Mouse (Mus musculus): Measurements from ENCODE around the gene Defb42.

Gene Defb42

GRCm38 (mm10) chr14:63046691-63047090 lies at the start of gene Defb42:
Gene Defb42, plus strand, starts transcription at chr14:63046991.
- no peak for DNase-seq (ENCODE audit: low spot score)

GRCm38 (mm10) chr14:62997777-62998176 lies 49.0 kb upstream of the Defb42 start, which contains the start of gene Defb47:
Gene Defb47, plus strand, starts transcription at chr14:62998077.
- no peak for DNase-seq (ENCODE audit: low spot score)

- no peak for DNase-seq (ENCODE audit: low spot score)
Observed at GRCm38 (mm10) chr14:62998977-62999376, 47.8 kb upstream of the Defb42 start.

- DNase-seq (ENCODE audit: low spot score), result no peak
Observed at GRCm38 (mm10) chr14:63002588-63002987, 44.2 kb upstream of the Defb42 start.

- DNase-seq (ENCODE audit: low spot score), result no peak
Observed at GRCm38 (mm10) chr14:63011471-63011870, 35.3 kb upstream of the Defb42 start, which contains the start of gene Defb43. Gene Defb43, plus strand, starts transcription at chr14:63011771.

GRCm38 (mm10) chr14:63013082-63013481 lies 33.7 kb upstream of the Defb42 start:
- no peak for DNase-seq (ENCODE audit: low spot score)

GRCm38 (mm10) chr14:63014667-63015066 lies 32.1 kb upstream of the Defb42 start:
- DNase-seq (ENCODE audit: low spot score), result no peak

GRCm38 (mm10) chr14:63020524-63021156 lies 26.2 kb upstream of the Defb42 start:
- no peak for DNase-seq (ENCODE audit: low spot score)

GRCm38 (mm10) chr14:63049910-63050370 lies 3.1 kb downstream of the Defb42 start, which contains the start of gene Defb30:
Gene Defb30, minus strand, starts transcription at chr14:63049960.
- no peak for DNase-seq (ENCODE audit: low spot score)

- no peak for DNase-seq (ENCODE audit: low spot score)
Observed at GRCm38 (mm10) chr14:63050769-63051168, 4.0 kb downstream of the Defb42 start.

GRCm38 (mm10) chr14:63054729-63055128 lies 7.9 kb downstream of the Defb42 start:
- DNase-seq (ENCODE audit: low spot score), result peak; percentile 83

GRCm38 (mm10) chr14:63060361-63060760 lies 13.6 kb downstream of the Defb42 start:
- no peak for DNase-seq (ENCODE audit: low spot score)

GRCm38 (mm10) chr14:63062184-63062583 lies 15.4 kb downstream of the Defb42 start:
- DNase-seq (ENCODE audit: low spot score), result no peak

GRCm38 (mm10) chr14:63065391-63065790 lies 18.6 kb downstream of the Defb42 start:
- no peak for DNase-seq (ENCODE audit: low spot score)

- DNase-seq (ENCODE audit: low spot score), result peak; percentile 32
Observed at GRCm38 (mm10) chr14:63066630-63067310, 20.0 kb downstream of the Defb42 start.

GRCm38 (mm10) chr14:63067708-63068107 lies 20.9 kb downstream of the Defb42 start:
- DNase-seq (ENCODE audit: low spot score), result peak; percentile 91

Measured in ovary, adult 18-20 months (tissue).